In the genomic region with DNA sequence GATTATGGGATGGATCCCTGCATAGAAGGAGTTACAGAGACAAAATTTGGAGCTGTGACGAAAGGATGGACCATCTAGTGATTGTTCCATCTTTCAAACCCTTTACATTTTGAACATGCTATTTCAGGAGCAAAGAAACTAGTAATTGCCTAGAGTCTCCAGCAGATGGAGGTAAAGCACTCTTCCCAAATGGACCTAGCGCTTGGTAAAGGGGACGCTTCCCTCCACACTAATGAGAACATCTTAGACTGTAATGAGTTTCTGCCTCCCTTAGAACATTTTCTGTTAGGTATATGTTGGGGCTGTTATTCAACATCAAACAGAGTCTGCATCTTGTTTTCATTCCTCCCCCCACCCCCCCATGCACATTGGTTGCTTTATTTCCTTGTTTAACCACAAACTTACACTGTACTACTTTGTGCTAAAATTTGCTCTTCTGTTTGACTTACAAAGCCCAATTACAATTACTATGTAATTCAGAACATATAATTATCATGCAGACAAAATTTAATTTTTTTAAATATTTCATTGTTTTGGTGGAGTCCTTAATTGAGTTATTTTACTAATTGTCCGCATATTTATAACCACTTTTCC, we compare ENCODE assay signal across 8 mouse cellular contexts.
DNase-seq lines count a peak whose midpoint lies in the region; ATAC-seq and TF ChIP-seq lines count a peak whose summit lies in the region.

No protein-coding gene starts in this region.

- peak; percentile 82 for ATAC-seq in forebrain, embryonic 11.5 days (replicated peaks; ENCODE audit: low FRiP score)
- ATAC-seq in granulocyte monocyte progenitor cell, adult 5-6 weeks (replicated peaks; ENCODE audit: poor library complexity, severe bottlenecking), result peak; percentile 90
- ATAC-seq in neural tube, embryonic 15.5 days (ENCODE audit: low FRiP score), result peak; percentile 78; the same call in 1 of the 2 replicates

- no peaks in the 10 kb centered on the region for H3K4me1 ChIP-seq in forebrain, embryonic 11.5 days (replicated peaks; ENCODE audit: control insufficient read depth, insufficient read depth, low read length)
- no peaks in the 10 kb centered on the region for H3K4me1 ChIP-seq in forebrain, embryonic 10.5 days
- H3K4me1 ChIP-seq in neural tube, embryonic 15.5 days, result no peaks in the 10 kb centered on the region

- WGBS in forebrain, embryonic 11.5 days, result 38% methylated on average over 4 of the region's 4 CpGs
- WGBS in forebrain, embryonic 10.5 days, result 47% methylated on average over 4 of the region's 4 CpGs
- WGBS in neural tube, embryonic 15.5 days, result 40% methylated on average over 4 of the region's 4 CpGs

- H3K27ac ChIP-seq in forebrain, embryonic 11.5 days (ENCODE audit: low read depth, low read length), result no peak overlapping the region
- no peak overlapping the region for H3K27ac ChIP-seq in forebrain, embryonic 10.5 days
- H3K27ac ChIP-seq in left cerebral cortex, adult 2 months, result no peak overlapping the region
- no peak overlapping the region for H3K27ac ChIP-seq in neural tube, embryonic 15.5 days (replicated peaks)

- H3K4me3 ChIP-seq in forebrain, embryonic 11.5 days (ENCODE audit: low read depth, low read length), result no peak overlapping the region
- no peak overlapping the region for H3K4me3 ChIP-seq in forebrain, embryonic 10.5 days
- no peak overlapping the region for H3K4me3 ChIP-seq in left cerebral cortex, adult 2 months
- H3K4me3 ChIP-seq in neural tube, embryonic 15.5 days (replicated peaks), result no peak overlapping the region

- DNase-seq in forebrain, embryonic 11.5 days (ENCODE audit: low spot score), result no peak
- no peak for DNase-seq in forebrain, embryonic 10.5 days (ENCODE audit: extremely low spot score, low spot score)
- DNase-seq in 3T3-L1 (ENCODE audit: low read depth, low spot score), result peak; percentile 66
- peak; percentile 61 for DNase-seq in ZHBTc4 (ENCODE audit: low read depth, low spot score)
- peak in 1 of 2 experiments; percentile 16 for DNase-seq in left cerebral cortex, adult 2 months (ENCODE audit: extremely low spot score in 1 of 2, low spot score in 2 of 2)
- no peak for DNase-seq in spleen, postnatal 14 days (ENCODE audit: low spot score in 2 of 2)

- no peaks in the 10 kb centered on the region for H3K36me3 ChIP-seq in forebrain, embryonic 11.5 days (ENCODE audit: control insufficient read depth, insufficient read depth, low read length)
- H3K36me3 ChIP-seq in forebrain, embryonic 10.5 days (replicated peaks), result no peaks in the 10 kb centered on the region
- H3K36me3 ChIP-seq in neural tube, embryonic 15.5 days, result no peaks in the 10 kb centered on the region

- H3K27me3 ChIP-seq in forebrain, embryonic 11.5 days (ENCODE audit: control insufficient read depth, insufficient read depth, low read length), result no peaks in the 10 kb centered on the region
- H3K27me3 ChIP-seq in forebrain, embryonic 10.5 days (ENCODE audit: poor library complexity, severe bottlenecking), result no peaks in the 10 kb centered on the region
- H3K27me3 ChIP-seq in neural tube, embryonic 15.5 days (replicated peaks), result no peaks in the 10 kb centered on the region

- no peak overlapping the region for H3K4me2 ChIP-seq in forebrain, embryonic 11.5 days (ENCODE audit: low read depth, low read length, severe bottlenecking)
- no peak overlapping the region for H3K4me2 ChIP-seq in neural tube, embryonic 15.5 days

- H3K9me3 ChIP-seq in forebrain, embryonic 11.5 days (ENCODE audit: control insufficient read depth, low read length), result no peaks in the 10 kb centered on the region
- no peaks in the 10 kb centered on the region for H3K9me3 ChIP-seq in forebrain, embryonic 10.5 days
- H3K9me3 ChIP-seq in neural tube, embryonic 15.5 days (replicated peaks), result no peaks in the 10 kb centered on the region

- peak; percentile 69 for TF ChIP-seq CTCF in left cerebral cortex, adult 2 months (IDR thresholded peaks at IDR 0.05)

- intact Hi-C loops in left cerebral cortex, adult 2 months (cut with DNase I), result loop anchor here (5.0 kb wide), 2 partner anchors 226 to 281 kb away; partner anchors contain the start of gene Nepn

- H3K9ac ChIP-seq in forebrain, embryonic 11.5 days (ENCODE audit: low read length), result no peak overlapping the region
- H3K9ac ChIP-seq in neural tube, embryonic 15.5 days (replicated peaks), result no peak overlapping the region

Comparison
In these comparisons a context has a peak if more than half of its experiments do, and no peak if none do; other contexts are left out.
1. DNase-seq: peak in 3T3-L1 (single experiment) and ZHBTc4 (single experiment); none in forebrain, embryonic 11.5 days (single experiment), forebrain, embryonic 10.5 days (single experiment) and spleen, postnatal 14 days (0 of 2).
2. Peak in every context shown above with its lines, with median percentiles within 50 percentile points of each other: ATAC-seq.